Mouse (Mus musculus): ENCODE data around the gene Rab25.

- TF ChIP-seq CTCF (IDR thresholded peaks at IDR 0.05; ENCODE audit: borderline replicate concordance, control insufficient read depth, extremely low read depth, insufficient read depth, low read length, poor library complexity) (no peak), POLR2A (IDR thresholded peaks at IDR 0.05; ENCODE audit: control insufficient read depth, extremely low read depth, insufficient read depth, low read length, poor library complexity) (no peak)
These were observed 15.8 kb downstream of the Rab25 start, which contains the start of gene Mex3a for GRCm38 (mm10) chr3:88532299-88532674.

Measured in thymus, adult 2 months (tissue).